Mouse (Mus musculus): Measurements from ENCODE around the gene Entpd1.

DNA sequence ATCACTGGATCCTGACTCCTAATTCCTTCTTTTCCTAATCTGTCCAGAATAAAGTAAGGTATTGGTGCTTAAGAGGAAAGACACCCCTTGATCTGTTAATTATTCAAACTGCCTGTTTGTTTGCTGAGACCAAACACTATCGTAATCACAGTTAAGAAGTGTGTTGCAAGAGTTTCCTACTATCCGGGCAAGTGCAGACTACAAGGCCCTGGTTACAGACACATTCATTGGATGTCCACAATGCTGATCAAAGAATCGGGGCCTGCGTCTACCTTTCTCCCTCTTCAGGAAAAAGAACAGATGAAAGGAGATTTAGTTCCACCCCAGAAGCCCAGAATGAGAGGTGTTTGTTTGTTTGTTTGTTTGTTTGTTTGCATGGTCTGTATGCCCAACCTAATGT, 116.0 kb downstream of the Entpd1 start:
- TF ChIP-seq POLR2A (IDR thresholded peaks at IDR 0.05; ENCODE audit: borderline replicate concordance, insufficient read depth, low read length) = no peak
- no peak for TF ChIP-seq CTCF (IDR thresholded peaks at IDR 0.05; ENCODE audit: borderline replicate concordance, insufficient read depth, low read depth, low read length)
